Mouse (Mus musculus) G1E (cell line): Measurements from ENCODE around the gene Sectm1a.

Source experiments
- CTCF ChIP-seq: IDR thresholded peaks from 2 replicates; pipeline ENCODE4 v1.5.1; 2012; ENCODE audit warnings: low read depth, low read length, inconsistent platforms, mixed read lengths
- GATA1 ChIP-seq: IDR thresholded peaks from 2 replicates; pipeline ENCODE4 v1.6.1; 2012; ENCODE audit warnings: borderline replicate concordance, low read length, inconsistent platforms, mixed read lengths
- GATA2 ChIP-seq: IDR thresholded peaks from 2 replicates; pipeline ENCODE4 v1.6.1; 2012; ENCODE audit warnings: low read depth, low read length, inconsistent platforms, borderline replicate concordance
- POLR2AphosphoS5 ChIP-seq: IDR thresholded peaks from 2 replicates; pipeline ENCODE4 v1.6.1; 2012; ENCODE audit warnings: low read depth, low read length, inconsistent platforms; ENCODE audit not compliant: insufficient replicate concordance
- TAL1 ChIP-seq: conservative IDR thresholded peaks from 2 replicates; pipeline ENCODE4 v1.6.1; 2012; ENCODE audit warnings: low read depth, low read length, inconsistent platforms, mixed read lengths

GRCm38 (mm10) chr11:121041636-121042035, 39.4 kb downstream of the Sectm1a start:
- TF ChIP-seq GATA2 (no peak), CTCF (no peak), POLR2AphosphoS5 (no peak), TAL1 (no peak), GATA1 (no peak)
